Mouse (Mus musculus): ENCODE results near the gene Fam92b. TPM values are rescaled to one million over a fixed set of nuclear protein-coding genes. Genes with fewer than 3 reads are reported as not detected.

Gene Fam92b
- polyA plus RNA-seq, 1 experiment from 2014 or later, result not detected

Other genes with a start within 250 kb of the Fam92b start
- 3.9 and 4.1 TPM in 2 replicates for gene Crispld2, start 185.0 kb downstream of the Fam92b start, polyA plus RNA-seq (2015; fragmentation: Nextera tagmentation; extraction: Ambion mirVana)
- gene Zdhhc7, start 76.0 kb downstream of the Fam92b start, polyA plus RNA-seq (2015; fragmentation: Nextera tagmentation; extraction: Ambion mirVana), result 29.2 and 31.0 TPM in 2 replicates
- 8.2 and 10.6 TPM in 2 replicates for gene 6430548M08Rik, start 63.3 kb downstream of the Fam92b start, polyA plus RNA-seq (2015; fragmentation: Nextera tagmentation; extraction: Ambion mirVana)
- 8.5 and 8.6 TPM in 2 replicates for gene Gse1, start 51.0 kb upstream of the Fam92b start, polyA plus RNA-seq (2015; fragmentation: Nextera tagmentation; extraction: Ambion mirVana)

Data from heart, embryonic 13.5 days (tissue).